Mouse (Mus musculus): ENCODE measurements around the gene Lrch4. TPM values are rescaled to one million over a fixed set of nuclear protein-coding genes. Genes with fewer than 3 reads are reported as not detected.
"Not testable (repeated sequence)": the region's sequence is repeated elsewhere in the genome, so short reads cannot be mapped to it uniquely, and the experiment has no call there.

Lrch4 gene
- polyA plus RNA-seq, 1 experiment from 2014 or later, result 19.9 TPM

- Histone ChIP-seq H3K9ac (peak overlapping the region; percentile 91), H3K4me2 (peak overlapping the region; percentile 97), H3K27ac (peak overlapping the region; percentile 88), H3K27me3 (no peaks in the 10 kb centered on the region), H3K4me1 (replicated peaks) (peaks cover 32% of the 10 kb centered on the region), H3K9me3 (no peaks in the 10 kb centered on the region), H3K36me3 (peaks cover 15% of the 10 kb centered on the region), H3K4me3 (peak overlapping the region; percentile 77)
- 4% methylated on average over 19 of the region's 19 CpGs for WGBS
- ATAC-seq (ENCODE audit: low FRiP score), result no peak; the same call in 1 of the 2 replicates
Observed at GRCm38 (mm10) chr5:137600281-137600618, 28.7 kb upstream of the Lrch4 start.

- under 1% methylated on average over 41 of the region's 41 CpGs for WGBS
- ATAC-seq (ENCODE audit: low FRiP score), result peak; percentile 97
- H3K4me1 ChIP-seq (replicated peaks), result peaks cover 32% of the 10 kb centered on the region
Observed at GRCm38 (mm10) chr5:137600619-137601364, 28.1 kb upstream of the Lrch4 start, which contains the start of gene Mospd3. Gene Mospd3 (minus strand): TSS chr5:137601058.

GRCm38 (mm10) chr5:137601365-137601729, 27.6 kb upstream of the Lrch4 start:
- H3K4me3 ChIP-seq, result peak overlapping the region; percentile 77
- no peak for ATAC-seq (ENCODE audit: low FRiP score)
- no peaks in the 10 kb centered on the region for H3K27me3 ChIP-seq
- peak overlapping the region; percentile 59 for H3K9ac ChIP-seq
- H3K27ac ChIP-seq, result no peak overlapping the region
- peaks cover 15% of the 10 kb centered on the region for H3K36me3 ChIP-seq
- no peaks in the 10 kb centered on the region for H3K9me3 ChIP-seq
- H3K4me2 ChIP-seq, result peak overlapping the region; percentile 65
- H3K4me1 ChIP-seq (replicated peaks), result peaks cover 32% of the 10 kb centered on the region
- WGBS, result under 1% methylated on average over 22 of the region's 22 CpGs

More at GRCm38 (mm10) chr5:137600619-137601364, 28.1 kb upstream of the Lrch4 start, which contains the start of gene Mospd3:
- H3K27me3 ChIP-seq, result no peaks in the 10 kb centered on the region
- peak within 1 kb of the TSS; percentile 97 for H3K4me2 ChIP-seq
- peak within 1 kb of the TSS; percentile 91 for H3K9ac ChIP-seq
- H3K9me3 ChIP-seq, result no peaks in the 10 kb centered on the region
- H3K4me3 ChIP-seq, result peak within 1 kb of the TSS; percentile 77
- peaks cover 15% of the 10 kb centered on the region for H3K36me3 ChIP-seq
- H3K27ac ChIP-seq, result peak within 1 kb of the TSS; percentile 88

GRCm38 (mm10) chr5:137607860-137608653, 20.9 kb upstream of the Lrch4 start:
- WGBS, result 16% methylated on average over 26 of the region's 26 CpGs
- peaks cover 43% of the 10 kb centered on the region for H3K4me1 ChIP-seq (replicated peaks)
- peak overlapping the region; percentile 40 for H3K4me2 ChIP-seq
- ATAC-seq (ENCODE audit: low FRiP score), result no peak
- H3K36me3 ChIP-seq, result no peaks in the 10 kb centered on the region
- H3K9me3 ChIP-seq, result no peaks in the 10 kb centered on the region
- no peak overlapping the region for H3K27ac ChIP-seq
- H3K4me3 ChIP-seq, result peak overlapping the region; percentile 12; the same call in 1 of the 2 replicates
- peaks cover 28% of the 10 kb centered on the region for H3K27me3 ChIP-seq
- H3K9ac ChIP-seq, result peak overlapping the region; percentile 55

- WGBS, result 17% methylated on average over 23 of the region's 23 CpGs
- peak overlapping the region; percentile 55; the same call in 1 of the 2 replicates for H3K9ac ChIP-seq
- no peak overlapping the region for H3K27ac ChIP-seq
- H3K4me1 ChIP-seq (replicated peaks), result peaks cover 40% of the 10 kb centered on the region
- H3K27me3 ChIP-seq, result peaks cover 28% of the 10 kb centered on the region
- H3K4me2 ChIP-seq, result peak overlapping the region; percentile 40
- no peaks in the 10 kb centered on the region for H3K36me3 ChIP-seq
- ATAC-seq (ENCODE audit: low FRiP score), result no peak
- H3K4me3 ChIP-seq, result peak overlapping the region; percentile 12; the same call in 1 of the 2 replicates
- no peaks in the 10 kb centered on the region for H3K9me3 ChIP-seq
Observed at GRCm38 (mm10) chr5:137608654-137609190, 20.2 kb upstream of the Lrch4 start.

GRCm38 (mm10) chr5:137609292-137609691, 19.6 kb upstream of the Lrch4 start:
- no peak overlapping the region for H3K4me2 ChIP-seq
- WGBS, result 59% methylated on average over 3 of the region's 3 CpGs
- ATAC-seq (ENCODE audit: low FRiP score), result no peak
- H3K9ac ChIP-seq, result no peak overlapping the region
- H3K36me3 ChIP-seq, result no peaks in the 10 kb centered on the region
- no peaks in the 10 kb centered on the region for H3K9me3 ChIP-seq
- H3K4me3 ChIP-seq, result no peak overlapping the region
- peaks cover 40% of the 10 kb centered on the region for H3K4me1 ChIP-seq (replicated peaks)
- H3K27me3 ChIP-seq, result peaks cover 28% of the 10 kb centered on the region
- H3K27ac ChIP-seq, result no peak overlapping the region

- Histone ChIP-seq H3K27me3 (peaks cover 28% of the 10 kb centered on the region), H3K4me1 (replicated peaks) (peaks cover 40% of the 10 kb centered on the region), H3K27ac (no peak overlapping the region), H3K4me2 (no peak overlapping the region; the same call in 1 of the 2 replicates), H3K9ac (no peak overlapping the region), H3K36me3 (no peaks in the 10 kb centered on the region), H3K9me3 (no peaks in the 10 kb centered on the region), H3K4me3 (no peak overlapping the region)
- WGBS, result 73% methylated on average over 4 of the region's 4 CpGs
- no peak for ATAC-seq (ENCODE audit: low FRiP score)
Observed at GRCm38 (mm10) chr5:137610056-137610455, 18.9 kb upstream of the Lrch4 start.

- Histone ChIP-seq H3K4me1 (replicated peaks) (peaks cover 40% of the 10 kb centered on the region), H3K27me3 (peaks cover 28% of the 10 kb centered on the region), H3K4me2 (peak overlapping the region; percentile 21), H3K36me3 (no peaks in the 10 kb centered on the region), H3K4me3 (no peak overlapping the region), H3K9ac (no peak overlapping the region), H3K9me3 (no peaks in the 10 kb centered on the region), H3K27ac (peak overlapping the region; percentile 48; the same call in 1 of the 2 replicates)
- WGBS, result 19% methylated on average over 11 of the region's 12 CpGs
- no peak for ATAC-seq (ENCODE audit: low FRiP score)
Observed at GRCm38 (mm10) chr5:137610548-137611244, 18.2 kb upstream of the Lrch4 start.

GRCm38 (mm10) chr5:137611245-137611602, 17.7 kb upstream of the Lrch4 start:
- Histone ChIP-seq H3K4me2 (peak overlapping the region; percentile 21; the same call in 1 of the 2 replicates), H3K4me1 (replicated peaks) (peaks cover 40% of the 10 kb centered on the region), H3K9me3 (no peaks in the 10 kb centered on the region), H3K27me3 (peaks cover 28% of the 10 kb centered on the region), H3K27ac (peak overlapping the region; percentile 48; the same call in 1 of the 2 replicates), H3K9ac (no peak overlapping the region), H3K36me3 (no peaks in the 10 kb centered on the region), H3K4me3 (no peak overlapping the region)
- no peak for ATAC-seq (ENCODE audit: low FRiP score)
- 24% methylated on average over 6 of the region's 6 CpGs for WGBS

GRCm38 (mm10) chr5:137613076-137613475, 15.8 kb upstream of the Lrch4 start:
- H3K9me3 ChIP-seq, result no peaks in the 10 kb centered on the region
- ATAC-seq (ENCODE audit: low FRiP score), result no peak
- peaks cover 16% of the 10 kb centered on the region for H3K27me3 ChIP-seq
- peaks cover 35% of the 10 kb centered on the region for H3K4me1 ChIP-seq (replicated peaks)
- no peaks in the 10 kb centered on the region for H3K36me3 ChIP-seq
- H3K9ac ChIP-seq, result no peak overlapping the region
- H3K4me3 ChIP-seq, result no peak overlapping the region
- H3K4me2 ChIP-seq, result no peak overlapping the region
- no peak overlapping the region for H3K27ac ChIP-seq
- WGBS, result 77% methylated on average over 5 of the region's 5 CpGs

- Histone ChIP-seq H3K4me2 (no peak within 1 kb of the TSS), H3K27me3 (peaks cover 11% of the 10 kb centered on the region), H3K9ac (no peak within 1 kb of the TSS), H3K9me3 (no peaks in the 10 kb centered on the region), H3K27ac (no peak within 1 kb of the TSS), H3K4me3 (no peak within 1 kb of the TSS), H3K36me3 (no peaks in the 10 kb centered on the region), H3K4me1 (replicated peaks) (peaks cover 30% of the 10 kb centered on the region)
- WGBS, result 68% methylated on average over 11 of the region's 11 CpGs
- no peak for ATAC-seq (ENCODE audit: low FRiP score)
Observed at GRCm38 (mm10) chr5:137613550-137613949, 15.4 kb upstream of the Lrch4 start, which contains the start of gene Pcolce. Gene Pcolce (minus strand): TSS chr5:137613784.

- not testable (repeated sequence) for ATAC-seq (ENCODE audit: low FRiP score)
- WGBS, result 93% methylated on average over 2 of the region's 2 CpGs
Observed at GRCm38 (mm10) chr5:137614921-137615320, 14.0 kb upstream of the Lrch4 start.

More at GRCm38 (mm10) chr5:137614921-137615320, 14.0 kb upstream of the Lrch4 start:
- H3K9me3 ChIP-seq, H3K4me3 ChIP-seq, H3K27ac ChIP-seq, H3K27me3 ChIP-seq, H3K4me2 ChIP-seq, H3K36me3 ChIP-seq, H3K9ac ChIP-seq: not testable (repeated sequence)
- peaks cover 26% of the 10 kb centered on the region for H3K4me1 ChIP-seq (replicated peaks)

All from hindbrain, embryonic 13.5 days (tissue).